Mouse (Mus musculus): ENCODE results near the gene Gabarapl1. TPM values are rescaled to one million over a fixed set of nuclear protein-coding genes. Genes with fewer than 3 reads are reported as not detected.

Gene Gabarapl1
- polyA plus RNA-seq, 1 experiment from 2014 or later, result 15.4 TPM

- no peak overlapping the region for H3K4me3 ChIP-seq (ENCODE audit: low read depth, low read length)
- H3K36me3 ChIP-seq (ENCODE audit: control insufficient read depth, insufficient read depth, low read length), result no peaks in the 10 kb centered on the region
- no peak for ATAC-seq (replicated peaks; ENCODE audit: insufficient number of reproducible peaks, low FRiP score, low TSS enrichment)
- no peak overlapping the region for H3K27ac ChIP-seq (ENCODE audit: low read depth, low read length)
- 73% methylated on average over 8 of the region's 8 CpGs for WGBS (ENCODE audit: insufficient replicate concordance)
- 0 out of 2 replicates have a peak, but pooled peaks cover 2% of the 10 kb centered on the region for H3K4me1 ChIP-seq (ENCODE audit: control insufficient read depth, insufficient read depth, low read length)
- H3K9ac ChIP-seq (ENCODE audit: low read depth, low read length), result no peak overlapping the region
- H3K4me2 ChIP-seq, result no peak overlapping the region
- no peaks in the 10 kb centered on the region for H3K9me3 ChIP-seq (replicated peaks; ENCODE audit: control insufficient read depth, low read length)
- H3K27me3 ChIP-seq (ENCODE audit: control insufficient read depth, insufficient read depth, low read length), result no peaks in the 10 kb centered on the region
These were observed 20.1 kb upstream of the Gabarapl1 start for GRCm38 (mm10) chr6:129512868-129513267.

DNA sequence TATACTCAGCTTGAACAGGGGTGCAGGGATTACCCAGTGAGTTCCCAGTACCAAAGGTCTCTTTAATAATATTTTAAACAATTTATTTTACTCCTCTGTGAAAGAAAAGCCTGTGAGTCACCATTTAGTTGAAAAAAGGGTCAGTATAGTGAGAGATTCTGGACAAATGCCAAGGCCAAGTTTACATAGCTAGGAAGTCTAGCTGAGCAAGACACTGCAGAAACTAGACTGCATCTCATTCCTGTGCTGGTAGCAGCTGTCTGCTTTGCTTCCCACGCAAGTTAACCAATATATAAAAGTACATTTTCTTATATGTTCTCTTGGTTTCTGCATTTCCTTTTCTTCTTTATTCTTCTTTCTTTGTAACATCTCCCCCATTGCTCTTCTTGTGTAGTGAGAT lies 19.6 kb upstream of the Gabarapl1 start:
- H3K9ac ChIP-seq (ENCODE audit: low read depth, low read length), result no peak overlapping the region
- no peaks in the 10 kb centered on the region for H3K9me3 ChIP-seq (replicated peaks; ENCODE audit: control insufficient read depth, low read length)
- 0 out of 2 replicates have a peak, but pooled peaks cover 2% of the 10 kb centered on the region for H3K4me1 ChIP-seq (ENCODE audit: control insufficient read depth, insufficient read depth, low read length)
- H3K27me3 ChIP-seq (ENCODE audit: control insufficient read depth, insufficient read depth, low read length), result no peaks in the 10 kb centered on the region
- no peaks in the 10 kb centered on the region for H3K36me3 ChIP-seq (ENCODE audit: control insufficient read depth, insufficient read depth, low read length)
- no peak for ATAC-seq (replicated peaks; ENCODE audit: insufficient number of reproducible peaks, low FRiP score, low TSS enrichment)
- no peak overlapping the region for H3K27ac ChIP-seq (ENCODE audit: low read depth, low read length)
- no peak overlapping the region for H3K4me3 ChIP-seq (ENCODE audit: low read depth, low read length)
- 51% methylated on average over 1 of the region's 1 CpGs for WGBS (ENCODE audit: insufficient replicate concordance)
- no peak overlapping the region for H3K4me2 ChIP-seq

GRCm38 (mm10) chr6:129514376-129514775 lies 18.6 kb upstream of the Gabarapl1 start:
- H3K4me3 ChIP-seq (ENCODE audit: low read depth, low read length), result no peak overlapping the region
- no peaks in the 10 kb centered on the region for H3K36me3 ChIP-seq (ENCODE audit: control insufficient read depth, insufficient read depth, low read length)
- no peak overlapping the region for H3K9ac ChIP-seq (ENCODE audit: low read depth, low read length)
- H3K27ac ChIP-seq (ENCODE audit: low read depth, low read length), result no peak overlapping the region
- 0 out of 2 replicates have a peak, but pooled peaks cover 2% of the 10 kb centered on the region for H3K4me1 ChIP-seq (ENCODE audit: control insufficient read depth, insufficient read depth, low read length)
- no peak for ATAC-seq (replicated peaks; ENCODE audit: insufficient number of reproducible peaks, low FRiP score, low TSS enrichment)
- no peaks in the 10 kb centered on the region for H3K27me3 ChIP-seq (ENCODE audit: control insufficient read depth, insufficient read depth, low read length)
- 42% methylated on average over 2 of the region's 2 CpGs for WGBS (ENCODE audit: insufficient replicate concordance)
- no peaks in the 10 kb centered on the region for H3K9me3 ChIP-seq (replicated peaks; ENCODE audit: control insufficient read depth, low read length)
- no peak overlapping the region for H3K4me2 ChIP-seq

DNA sequence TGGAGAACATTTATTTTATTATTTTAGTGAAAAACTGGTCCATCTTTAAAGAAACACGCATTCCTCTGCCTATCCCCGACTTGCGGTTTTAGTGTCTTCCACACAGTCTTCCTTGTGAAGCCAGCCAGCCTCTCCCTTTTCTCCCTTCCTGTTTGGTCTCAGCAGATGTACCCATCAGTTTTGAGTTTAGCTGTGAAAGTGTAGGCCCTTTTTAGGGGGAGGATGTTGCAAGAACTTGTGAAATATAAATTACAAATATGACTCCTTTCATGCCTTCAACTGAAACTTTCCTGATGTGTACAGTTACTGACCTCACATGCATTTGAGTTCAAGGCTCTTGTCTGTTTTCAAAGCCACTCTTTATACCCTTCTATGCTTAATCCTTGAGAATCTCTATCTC lies 17.9 kb upstream of the Gabarapl1 start:
- Histone ChIP-seq H3K4me3 (ENCODE audit: low read depth, low read length) (no peak overlapping the region), H3K36me3 (ENCODE audit: control insufficient read depth, insufficient read depth, low read length) (no peaks in the 10 kb centered on the region), H3K4me1 (ENCODE audit: control insufficient read depth, insufficient read depth, low read length) (0 out of 2 replicates have a peak, but pooled peaks cover 2% of the 10 kb centered on the region), H3K4me2 (no peak overlapping the region), H3K9ac (ENCODE audit: low read depth, low read length) (no peak overlapping the region), H3K9me3 (replicated peaks; ENCODE audit: control insufficient read depth, low read length) (no peaks in the 10 kb centered on the region), H3K27ac (ENCODE audit: low read depth, low read length) (no peak overlapping the region), H3K27me3 (ENCODE audit: control insufficient read depth, insufficient read depth, low read length) (no peaks in the 10 kb centered on the region)
- ATAC-seq (replicated peaks; ENCODE audit: insufficient number of reproducible peaks, low FRiP score, low TSS enrichment), result no peak
- 84% methylated on average over 3 of the region's 3 CpGs for WGBS (ENCODE audit: insufficient replicate concordance)

GRCm38 (mm10) chr6:129516388-129516787 lies 16.6 kb upstream of the Gabarapl1 start:
- Histone ChIP-seq H3K36me3 (ENCODE audit: control insufficient read depth, insufficient read depth, low read length) (no peaks in the 10 kb centered on the region), H3K27me3 (ENCODE audit: control insufficient read depth, insufficient read depth, low read length) (no peaks in the 10 kb centered on the region), H3K4me2 (no peak overlapping the region), H3K9ac (ENCODE audit: low read depth, low read length) (no peak overlapping the region), H3K4me3 (ENCODE audit: low read depth, low read length) (no peak overlapping the region), H3K27ac (ENCODE audit: low read depth, low read length) (no peak overlapping the region), H3K4me1 (ENCODE audit: control insufficient read depth, insufficient read depth, low read length) (0 out of 2 replicates have a peak, but pooled peaks cover 2% of the 10 kb centered on the region), H3K9me3 (replicated peaks; ENCODE audit: control insufficient read depth, low read length) (no peaks in the 10 kb centered on the region)
- ATAC-seq (replicated peaks; ENCODE audit: insufficient number of reproducible peaks, low FRiP score, low TSS enrichment), result no peak
- WGBS (ENCODE audit: insufficient replicate concordance), result 80% methylated on average over 10 of the region's 10 CpGs

- ATAC-seq (replicated peaks; ENCODE audit: insufficient number of reproducible peaks, low FRiP score, low TSS enrichment), result no peak
- Histone ChIP-seq H3K9ac (ENCODE audit: low read depth, low read length) (no peak overlapping the region), H3K9me3 (replicated peaks; ENCODE audit: control insufficient read depth, low read length) (no peaks in the 10 kb centered on the region), H3K36me3 (ENCODE audit: control insufficient read depth, insufficient read depth, low read length) (no peaks in the 10 kb centered on the region), H3K27me3 (ENCODE audit: control insufficient read depth, insufficient read depth, low read length) (no peaks in the 10 kb centered on the region), H3K4me2 (no peak overlapping the region), H3K4me3 (ENCODE audit: low read depth, low read length) (no peak overlapping the region), H3K4me1 (ENCODE audit: control insufficient read depth, insufficient read depth, low read length) (0 out of 2 replicates have a peak, but pooled peaks cover 2% of the 10 kb centered on the region), H3K27ac (ENCODE audit: low read depth, low read length) (no peak overlapping the region)
- WGBS (ENCODE audit: insufficient replicate concordance), result 39% methylated on average over 2 of the region's 2 CpGs
These were observed 15.1 kb upstream of the Gabarapl1 start for GRCm38 (mm10) chr6:129517752-129518408.

DNA sequence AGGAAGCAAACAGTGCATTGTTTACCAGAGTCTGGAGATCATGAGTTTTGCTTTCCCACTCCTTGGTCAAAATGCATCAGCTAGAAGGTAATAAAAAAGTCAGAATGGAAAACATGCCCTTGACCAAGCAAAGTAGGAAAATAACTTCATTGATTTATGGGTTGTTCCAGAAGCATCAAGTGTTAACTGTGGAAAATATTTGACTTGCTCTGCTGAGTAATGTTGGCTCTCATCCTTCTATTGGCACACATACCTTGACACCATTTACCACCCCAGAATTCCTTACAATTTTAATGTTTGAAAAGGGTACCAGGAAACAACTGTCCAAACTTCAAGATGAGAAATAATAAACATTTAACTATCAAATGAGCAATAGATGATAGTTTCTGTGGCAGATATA lies 6.9 kb upstream of the Gabarapl1 start:
- Histone ChIP-seq H3K4me2 (no peak overlapping the region), H3K27ac (ENCODE audit: low read depth, low read length) (no peak overlapping the region), H3K9me3 (replicated peaks; ENCODE audit: control insufficient read depth, low read length) (no peaks in the 10 kb centered on the region), H3K36me3 (ENCODE audit: control insufficient read depth, insufficient read depth, low read length) (no peaks in the 10 kb centered on the region), H3K4me1 (ENCODE audit: control insufficient read depth, insufficient read depth, low read length) (no peaks in the 10 kb centered on the region), H3K9ac (ENCODE audit: low read depth, low read length) (no peak overlapping the region), H3K4me3 (ENCODE audit: low read depth, low read length) (no peak overlapping the region), H3K27me3 (ENCODE audit: control insufficient read depth, insufficient read depth, low read length) (no peaks in the 10 kb centered on the region)
- ATAC-seq (replicated peaks; ENCODE audit: insufficient number of reproducible peaks, low FRiP score, low TSS enrichment), result no peak

DNA sequence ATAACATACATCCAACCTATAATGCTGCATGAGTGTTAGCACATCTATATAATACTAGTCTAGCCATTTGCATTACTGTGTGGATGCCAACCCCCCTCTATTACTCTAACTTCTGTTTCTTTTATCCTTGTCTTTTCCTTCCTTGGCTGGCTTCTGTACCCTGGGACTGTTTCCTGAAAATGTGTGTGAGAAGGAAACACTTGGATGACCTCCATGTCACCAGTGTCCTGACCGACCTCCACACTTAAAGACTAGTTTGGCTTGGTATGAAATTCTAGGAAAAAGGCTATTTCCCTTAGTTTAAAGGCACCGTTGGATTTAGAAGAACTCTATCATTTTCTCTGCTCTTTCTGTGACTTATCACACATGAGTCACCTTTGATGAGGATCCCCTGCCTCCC lies 5.5 kb upstream of the Gabarapl1 start:
- Histone ChIP-seq H3K9me3 (replicated peaks; ENCODE audit: control insufficient read depth, low read length) (no peaks in the 10 kb centered on the region), H3K36me3 (ENCODE audit: control insufficient read depth, insufficient read depth, low read length) (no peaks in the 10 kb centered on the region), H3K4me2 (no peak overlapping the region), H3K27me3 (ENCODE audit: control insufficient read depth, insufficient read depth, low read length) (no peaks in the 10 kb centered on the region), H3K4me3 (ENCODE audit: low read depth, low read length) (no peak overlapping the region), H3K4me1 (ENCODE audit: control insufficient read depth, insufficient read depth, low read length) (no peaks in the 10 kb centered on the region), H3K9ac (ENCODE audit: low read depth, low read length) (no peak overlapping the region), H3K27ac (ENCODE audit: low read depth, low read length) (no peak overlapping the region)
- 66% methylated on average over 2 of the region's 2 CpGs for WGBS (ENCODE audit: insufficient replicate concordance)
- no peak for ATAC-seq (replicated peaks; ENCODE audit: insufficient number of reproducible peaks, low FRiP score, low TSS enrichment)

DNA sequence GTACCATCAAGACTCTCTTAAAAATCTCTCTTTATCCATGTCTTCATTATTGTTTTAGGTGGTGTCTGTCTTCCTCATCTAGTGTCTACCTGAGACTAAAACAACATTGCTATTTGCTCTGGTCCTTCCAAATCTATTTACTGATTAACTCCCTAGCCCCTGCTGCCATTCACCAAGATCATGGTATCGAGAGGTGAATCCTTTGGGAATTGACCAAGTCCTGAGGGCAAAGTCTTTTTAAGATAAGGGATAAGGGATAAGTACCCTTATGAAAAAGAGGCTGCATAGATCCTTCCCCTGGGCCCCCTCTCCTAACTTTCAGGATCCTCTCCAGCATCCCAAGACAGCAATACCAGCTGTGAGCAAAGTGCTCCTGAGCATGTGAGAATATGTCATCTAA lies 3.4 kb upstream of the Gabarapl1 start:
- H3K27ac ChIP-seq (ENCODE audit: low read depth, low read length), result no peak overlapping the region
- H3K9ac ChIP-seq (ENCODE audit: low read depth, low read length), result no peak overlapping the region
- no peaks in the 10 kb centered on the region for H3K9me3 ChIP-seq (replicated peaks; ENCODE audit: control insufficient read depth, low read length)
- H3K4me3 ChIP-seq (ENCODE audit: low read depth, low read length), result no peak overlapping the region
- no peaks in the 10 kb centered on the region for H3K36me3 ChIP-seq (ENCODE audit: control insufficient read depth, insufficient read depth, low read length)
- H3K4me1 ChIP-seq (ENCODE audit: control insufficient read depth, insufficient read depth, low read length), result peaks cover 3% of the 10 kb centered on the region; the same call in 1 of the 2 replicates
- no peak overlapping the region for H3K4me2 ChIP-seq
- ATAC-seq (replicated peaks; ENCODE audit: insufficient number of reproducible peaks, low FRiP score, low TSS enrichment), result no peak
- 83% methylated on average over 1 of the region's 1 CpGs for WGBS (ENCODE audit: insufficient replicate concordance)
- H3K27me3 ChIP-seq (ENCODE audit: control insufficient read depth, insufficient read depth, low read length), result no peaks in the 10 kb centered on the region
